Mouse (Mus musculus) macrophage (primary cell): ENCODE measurements around the gene Leng8. TPM values are rescaled to one million over a fixed set of nuclear protein-coding genes. Genes with fewer than 3 reads are reported as not detected.

ENCODE experiments used
- H3K27ac ChIP-seq: fragments of 350-480 bp; formaldehyde crosslinking; 2 replicates; pipeline ENCODE4 v1.9.0; 2021
- H3K36me3 ChIP-seq: fragments of 350-480 bp; formaldehyde crosslinking; 2 replicates; pipeline ENCODE4 v1.9.0; 2021; ENCODE audit errors: inconsistent target
- H3K4me3 ChIP-seq: fragments of 350-480 bp; formaldehyde crosslinking; 2 replicates; pipeline ENCODE4 v1.9.0; 2021; ENCODE audit errors: inconsistent target
- H3K79me2 ChIP-seq: fragments of 350-480 bp; formaldehyde crosslinking; 2 replicates; pipeline ENCODE4 v1.9.0; 2021; ENCODE audit errors: inconsistent target
- WGBS: methylation state at CpG from one replicate; pipeline ENCODE4 v1.1.7; 2026; ENCODE audit warnings: inconsistent platforms; ENCODE audit not compliant: missing documents; 5-methylcytosine and 5-hydroxymethylcytosine counted together
- polyA plus RNA-seq: library from polyadenylated mRNA; stranded (reverse); fragments of 250-400 nt; gene quantifications from 3 replicates; pipeline ENCODE4 v1.2.4, GENCODE M21; 2018; ENCODE audit warnings: inconsistent platforms

Leng8 gene
- polyA plus RNA-seq, 1 experiment from 2014 or later: 21.9 TPM

DNA sequence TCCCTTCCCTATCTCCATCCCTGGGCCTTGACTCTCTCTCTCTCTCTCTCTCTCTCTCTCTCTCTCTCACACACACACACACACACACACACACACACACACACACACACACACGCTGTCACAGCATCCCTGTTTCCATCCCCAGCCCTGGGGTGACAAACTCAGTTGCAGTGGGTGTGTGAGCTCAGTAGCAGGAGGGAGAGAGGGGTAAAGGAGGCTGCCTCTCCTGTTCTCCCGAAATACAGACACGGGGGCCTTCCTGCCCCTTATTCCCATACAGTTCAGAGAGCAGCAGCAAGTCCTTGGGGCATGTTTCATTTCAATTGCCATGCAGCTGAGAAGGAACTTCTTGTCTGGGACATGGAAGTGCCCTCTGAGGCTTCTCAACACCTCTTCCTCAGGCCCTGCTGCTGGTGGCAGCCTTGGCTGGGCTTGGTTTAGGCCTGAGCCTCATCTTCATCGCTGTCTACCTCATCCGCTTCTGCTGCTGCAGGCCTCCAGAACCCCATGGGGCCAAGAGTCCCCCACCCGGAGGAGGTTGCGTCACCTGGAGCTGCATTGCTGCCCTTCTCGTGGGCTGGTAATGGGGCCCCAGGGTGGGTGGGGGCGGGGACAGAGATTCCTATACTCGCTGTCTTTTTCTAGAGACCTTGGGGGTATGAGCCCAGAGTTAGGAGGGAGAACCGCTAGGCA, 14.6 kb upstream of the Leng8 start:
- Histone ChIP-seq H3K79me2 (no peaks in the 10 kb centered on the region), H3K27ac (no peak overlapping the region), H3K4me3 (no peak overlapping the region), H3K36me3 (no peaks in the 10 kb centered on the region)
- WGBS: 66% methylated on average over 10 of the region's 11 CpGs

DNA sequence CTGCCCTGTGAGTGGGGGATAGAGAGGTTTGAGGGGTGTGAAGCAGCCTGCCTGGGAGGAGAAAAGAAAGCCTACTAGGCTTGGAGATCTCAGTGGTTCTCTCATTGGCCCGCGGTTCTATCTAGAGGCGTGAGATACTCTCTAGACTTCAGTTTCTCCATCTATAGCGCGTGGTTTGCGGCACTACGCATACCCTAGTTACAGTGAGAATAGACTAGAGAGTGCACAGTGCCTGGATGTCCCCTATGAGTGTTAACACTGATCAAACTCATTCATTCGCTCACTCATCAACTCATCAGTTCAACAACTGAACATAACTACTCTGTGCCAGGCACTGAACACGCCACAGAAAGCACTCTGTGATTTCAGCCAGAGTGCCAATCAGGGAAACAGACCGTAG, 14.1 kb upstream of the Leng8 start:
- H3K79me2 ChIP-seq: no peaks in the 10 kb centered on the region
- 88% methylated on average over 10 of the region's 10 CpGs for WGBS
- H3K36me3 ChIP-seq: no peaks in the 10 kb centered on the region
- no peak overlapping the region for H3K4me3 ChIP-seq
- H3K27ac ChIP-seq: no peak overlapping the region

DNA sequence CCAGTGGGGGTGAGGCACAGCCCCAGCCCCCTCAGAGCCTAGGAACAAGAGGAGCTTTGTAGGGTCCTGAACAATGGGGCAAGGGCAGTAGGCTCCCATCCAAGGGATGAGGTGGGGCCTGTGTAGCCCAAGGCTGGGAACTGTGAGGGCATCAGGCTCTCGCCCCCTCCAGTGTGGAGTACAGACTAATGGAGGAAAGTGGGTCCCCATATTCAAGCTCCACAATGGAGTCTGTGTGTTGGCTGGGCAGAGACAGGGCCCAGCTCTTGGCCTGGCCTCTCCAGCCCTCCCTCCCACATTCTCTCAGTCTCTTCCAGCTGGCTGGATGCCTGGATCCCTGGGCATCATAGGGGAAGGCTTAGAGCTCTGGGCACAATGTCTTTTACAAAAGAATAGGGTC, 13.1 kb upstream of the Leng8 start:
- Histone ChIP-seq H3K27ac (no peak overlapping the region), H3K36me3 (no peaks in the 10 kb centered on the region), H3K79me2 (no peaks in the 10 kb centered on the region), H3K4me3 (no peak overlapping the region)
- WGBS: 83% methylated on average over 1 of the region's 1 CpGs

DNA sequence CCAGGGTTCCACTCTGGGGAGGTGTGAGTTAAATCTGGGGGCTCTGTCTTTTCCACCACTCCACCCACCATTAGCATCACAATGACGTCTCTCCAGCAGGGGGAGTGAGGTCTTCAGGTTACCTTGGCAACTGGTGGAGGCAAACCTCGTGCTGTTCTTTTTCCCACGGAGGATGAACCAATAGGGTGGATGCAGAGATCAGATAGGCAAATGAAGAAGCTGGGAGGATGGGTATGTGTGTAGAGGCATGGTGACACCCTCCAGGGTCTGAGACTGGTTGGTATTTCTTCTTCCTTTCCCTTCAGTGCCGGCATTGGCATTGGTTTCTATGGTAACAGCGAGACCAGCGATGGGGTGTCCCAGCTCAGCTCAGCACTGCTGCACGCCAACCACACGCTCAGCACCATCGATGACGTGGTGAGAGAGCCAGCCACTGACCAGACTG, 12.5 kb upstream of the Leng8 start:
- WGBS: 18% methylated on average over 10 of the region's 10 CpGs
- Histone ChIP-seq H3K79me2 (no peaks in the 10 kb centered on the region), H3K36me3 (no peaks in the 10 kb centered on the region), H3K4me3 (no peak overlapping the region), H3K27ac (no peak overlapping the region)

DNA sequence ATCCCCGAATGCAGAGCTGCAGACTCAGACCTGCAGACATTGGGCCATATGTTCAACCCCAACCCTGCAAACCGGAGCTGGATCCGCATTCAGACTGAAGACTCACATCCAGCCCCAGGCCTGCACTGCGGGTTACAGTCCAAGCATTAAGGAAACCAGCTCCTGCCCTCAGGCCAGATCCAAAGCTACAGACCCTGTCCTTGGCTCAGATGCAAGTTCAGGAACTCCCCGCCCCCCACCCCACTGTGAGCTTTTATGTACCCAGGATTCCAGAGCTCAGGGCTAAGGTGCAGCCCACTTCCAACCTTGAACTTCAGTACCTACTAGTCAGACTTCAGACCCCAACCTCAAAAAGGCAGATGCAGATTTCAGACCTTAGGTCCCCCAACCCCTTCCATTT, 12.0 kb upstream of the Leng8 start:
- WGBS: 51% methylated on average over 4 of the region's 5 CpGs
- Histone ChIP-seq H3K36me3 (no peaks in the 10 kb centered on the region), H3K27ac (no peak overlapping the region), H3K79me2 (no peaks in the 10 kb centered on the region), H3K4me3 (no peak overlapping the region)

DNA sequence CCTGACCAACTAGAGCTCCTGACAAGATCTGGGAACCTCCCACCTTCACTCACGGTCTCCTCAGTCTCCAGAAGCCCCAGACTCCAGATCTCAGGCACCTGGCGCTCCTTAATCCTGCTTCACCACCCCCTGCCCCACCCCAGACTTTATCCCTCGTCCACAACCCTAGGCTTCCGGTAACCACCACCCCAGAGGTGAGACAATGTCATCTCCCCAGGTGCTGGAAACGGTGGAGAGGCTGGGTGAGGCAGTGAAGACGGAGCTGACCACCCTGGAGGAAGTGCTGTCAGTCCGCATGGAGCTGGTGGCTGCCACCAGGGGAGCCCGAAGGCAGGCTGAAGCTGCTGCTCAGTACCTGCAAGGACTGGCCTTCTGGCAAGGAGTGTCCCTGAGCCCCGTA, 11.5 kb upstream of the Leng8 start:
- Histone ChIP-seq H3K4me3 (no peak overlapping the region), H3K36me3 (no peaks in the 10 kb centered on the region)
- 40% methylated on average over 9 of the region's 9 CpGs for WGBS

DNA sequence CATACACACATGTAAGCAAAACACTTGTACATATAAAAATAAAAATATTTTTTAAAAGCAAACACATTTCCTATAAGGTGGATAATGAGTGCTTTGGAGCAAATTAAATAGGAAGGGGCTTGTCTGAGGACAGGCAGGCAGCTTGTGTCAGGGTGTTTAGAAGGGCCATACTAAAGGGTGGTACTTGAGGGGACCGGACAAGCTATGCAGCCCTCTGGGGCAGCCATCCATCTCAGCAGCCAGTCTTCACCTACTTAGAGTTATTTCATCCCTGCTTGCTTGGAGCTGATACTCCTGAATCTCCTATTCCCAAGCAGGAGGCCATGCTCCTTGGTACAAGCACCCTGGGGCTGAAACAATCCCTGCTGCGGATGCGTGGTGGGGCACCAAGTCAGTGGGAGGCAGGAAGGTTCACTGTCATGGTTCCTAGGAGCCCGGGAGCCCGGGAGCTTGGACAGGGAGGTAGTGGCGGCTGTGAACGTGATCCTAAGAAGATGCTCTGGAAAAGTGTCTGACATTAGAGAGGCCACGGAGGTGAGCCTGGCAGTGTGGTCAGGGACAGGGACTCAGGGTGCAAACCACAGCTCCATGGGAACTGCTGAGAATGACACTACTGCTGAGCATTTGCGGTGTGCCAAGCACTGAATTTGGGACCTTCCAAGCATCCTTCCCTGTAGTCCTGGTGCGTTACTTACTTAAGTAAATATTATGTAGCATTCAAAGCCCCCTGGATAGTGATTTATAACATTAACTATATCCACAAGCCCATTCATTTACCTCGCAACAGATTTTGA, 9.7 kb upstream of the Leng8 start:
- H3K79me2 ChIP-seq: no peaks in the 10 kb centered on the region
- H3K27ac ChIP-seq: no peak overlapping the region
- H3K36me3 ChIP-seq: no peaks in the 10 kb centered on the region
- 91% methylated on average over 11 of the region's 11 CpGs for WGBS
- H3K4me3 ChIP-seq: no peak overlapping the region

More for the DNA sequence above, 11.5 kb upstream of the Leng8 start:
- no peak overlapping the region for H3K27ac ChIP-seq
- no peaks in the 10 kb centered on the region for H3K79me2 ChIP-seq

DNA sequence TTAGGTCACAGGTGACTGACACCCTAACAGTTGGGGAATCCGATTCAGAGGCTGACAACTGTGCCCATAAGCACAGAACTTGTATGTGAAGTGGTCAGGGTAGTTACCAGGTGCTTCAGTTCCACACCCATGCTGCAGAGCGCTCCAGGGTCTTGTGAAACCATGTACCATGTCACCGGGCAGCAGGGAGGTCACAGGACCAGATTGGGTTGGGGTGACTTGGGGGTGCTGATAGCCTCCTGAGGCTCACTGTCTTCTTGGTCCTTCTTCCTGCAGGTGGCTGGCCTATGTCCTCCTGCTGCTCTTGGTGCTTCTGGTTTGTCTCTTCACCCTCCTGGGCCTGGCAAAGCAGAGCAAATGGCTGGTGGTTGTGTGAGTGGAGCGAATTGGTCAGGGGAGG, 8.9 kb upstream of the Leng8 start:
- WGBS: 84% methylated on average over 4 of the region's 4 CpGs

DNA sequence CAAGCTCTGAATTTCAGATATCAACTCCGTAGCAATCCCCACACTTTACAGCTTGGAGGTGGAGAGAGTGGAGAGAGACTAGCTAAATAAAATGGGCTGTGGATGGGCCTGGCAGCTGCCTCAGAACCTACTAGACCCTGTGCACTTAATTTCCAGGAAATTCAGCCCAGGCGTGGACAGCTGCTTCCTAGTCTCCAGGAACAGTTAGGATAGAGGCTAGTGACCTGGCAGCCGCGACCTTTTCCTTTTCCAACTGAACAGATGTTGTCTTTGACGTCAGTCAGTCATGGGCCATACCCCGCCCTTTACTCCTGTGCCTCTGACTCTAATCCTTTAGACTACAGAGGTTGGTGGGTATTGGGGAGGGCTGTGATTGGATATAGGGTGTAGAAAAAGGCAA, 8.0 kb upstream of the Leng8 start:
- Histone ChIP-seq H3K79me2 (no peaks in the 10 kb centered on the region), H3K36me3 (no peaks in the 10 kb centered on the region), H3K27ac (no peak overlapping the region), H3K4me3 (no peak overlapping the region)
- 94% methylated on average over 5 of the region's 6 CpGs for WGBS

More for the DNA sequence above, 8.9 kb upstream of the Leng8 start:
- H3K79me2 ChIP-seq: no peaks in the 10 kb centered on the region
- no peak overlapping the region for H3K4me3 ChIP-seq
- no peak overlapping the region for H3K27ac ChIP-seq
- H3K36me3 ChIP-seq: no peaks in the 10 kb centered on the region

DNA sequence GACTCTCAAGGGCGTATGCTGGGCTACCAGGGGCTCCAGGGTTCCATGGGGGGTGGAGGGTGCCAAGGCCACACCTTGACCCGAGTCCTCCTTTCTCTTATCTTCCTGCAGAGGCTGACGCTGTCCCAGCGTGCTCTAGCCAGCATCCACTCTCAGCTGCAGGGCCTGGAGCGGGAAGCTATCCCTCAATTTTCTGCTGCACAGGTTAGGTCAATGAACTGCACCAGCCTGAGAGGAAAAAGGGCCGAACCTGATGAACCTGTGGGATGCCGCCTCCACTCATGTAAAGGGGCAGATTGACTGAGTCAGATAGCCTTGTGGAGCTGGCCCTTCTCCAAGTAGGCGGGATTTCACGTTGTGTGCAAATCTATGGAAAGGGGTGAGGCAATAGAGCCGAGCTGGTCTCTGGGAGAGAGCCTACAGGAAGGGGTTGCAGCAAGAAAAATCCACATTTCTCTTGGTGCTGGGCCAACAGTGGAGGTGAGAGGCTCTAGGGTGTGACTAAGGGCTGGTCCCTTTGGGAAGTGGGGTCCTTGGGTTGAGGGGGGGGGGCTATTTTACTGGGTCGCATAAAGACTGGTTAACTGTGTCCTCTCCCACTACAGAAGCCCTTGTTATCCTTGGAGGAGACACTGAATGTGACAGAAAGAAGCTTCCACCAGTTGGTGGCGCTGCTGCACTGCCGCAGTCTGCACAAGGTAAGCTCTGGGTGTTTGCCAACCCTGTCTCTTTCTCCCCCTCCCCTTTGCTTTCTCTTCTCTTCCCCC, 6.0 kb upstream of the Leng8 start:
- WGBS: 53% methylated on average over 13 of the region's 13 CpGs
- Histone ChIP-seq H3K79me2 (peaks cover 12% of the 10 kb centered on the region; the same call in 1 of the 2 replicates), H3K36me3 (no peaks in the 10 kb centered on the region), H3K27ac (no peak overlapping the region), H3K4me3 (no peak overlapping the region)

DNA sequence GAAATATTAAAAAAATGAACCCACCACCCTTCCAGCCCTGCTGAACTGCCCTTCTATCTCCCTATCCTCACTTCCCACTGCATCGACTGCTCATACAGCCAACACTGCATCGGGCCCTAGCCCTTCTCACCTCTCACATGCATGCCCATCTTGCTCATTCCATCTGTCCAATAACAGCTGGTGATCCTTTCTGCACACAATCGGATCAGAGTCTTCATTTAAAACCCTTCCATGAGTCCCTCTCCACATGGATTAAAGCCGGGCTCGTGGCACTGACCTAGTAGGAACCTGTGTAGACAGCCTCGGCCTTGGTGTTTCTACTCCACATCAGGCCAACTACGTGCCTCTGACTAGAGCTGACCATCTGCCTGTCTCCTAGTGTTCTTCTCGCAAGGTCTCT, 4.9 kb upstream of the Leng8 start:
- 95% methylated on average over 7 of the region's 8 CpGs for WGBS
- H3K4me3 ChIP-seq: no peak overlapping the region
- H3K27ac ChIP-seq: no peak overlapping the region
- no peaks in the 10 kb centered on the region for H3K36me3 ChIP-seq
- H3K79me2 ChIP-seq: peaks cover 18% of the 10 kb centered on the region; the same call in 1 of the 2 replicates

DNA sequence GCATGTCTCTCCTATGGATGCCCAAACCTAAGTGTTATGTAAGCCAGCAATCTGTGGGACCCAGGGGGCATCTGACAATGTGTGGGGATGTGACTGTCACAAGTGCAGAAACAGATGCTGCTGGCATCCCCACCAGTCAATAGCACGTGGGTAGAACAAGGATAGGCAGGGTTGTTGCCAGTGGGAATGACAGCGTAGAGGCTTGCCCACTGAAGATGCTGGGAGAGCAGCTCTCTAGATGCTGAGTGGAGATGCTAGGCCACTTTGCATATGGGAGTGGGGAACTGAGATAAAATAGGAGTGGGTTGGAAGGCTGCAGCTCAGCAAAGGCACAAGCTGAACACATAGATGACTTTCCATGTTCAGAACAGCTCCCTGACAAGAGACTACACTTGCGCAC, 4.3 kb upstream of the Leng8 start:
- Histone ChIP-seq H3K79me2 (peaks cover 21% of the 10 kb centered on the region), H3K36me3 (no peaks in the 10 kb centered on the region), H3K4me3 (no peak overlapping the region), H3K27ac (no peak overlapping the region)
- WGBS: 94% methylated on average over 3 of the region's 3 CpGs

DNA sequence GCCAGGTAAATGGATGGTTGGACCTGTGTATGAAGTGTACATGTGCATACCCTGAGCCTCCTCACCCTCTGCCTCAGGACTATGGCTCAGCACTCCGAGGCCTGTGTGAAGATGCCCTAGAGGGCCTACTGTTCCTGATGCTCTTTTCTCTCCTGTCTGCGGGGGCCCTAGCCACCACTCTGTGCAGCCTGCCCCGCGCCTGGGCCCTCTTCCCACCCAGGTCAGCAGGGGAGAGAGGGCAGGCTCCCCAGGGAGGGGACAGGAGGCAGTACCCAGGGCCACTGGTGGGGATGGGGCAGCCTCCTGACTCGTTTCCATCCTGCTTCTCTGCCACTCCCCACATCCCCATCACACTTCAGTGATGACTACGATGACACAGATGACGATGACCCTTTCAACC, 3.8 kb upstream of the Leng8 start:
- peaks cover 25% of the 10 kb centered on the region for H3K79me2 ChIP-seq
- no peak overlapping the region for H3K27ac ChIP-seq
- H3K4me3 ChIP-seq: no peak overlapping the region
- WGBS: 88% methylated on average over 7 of the region's 7 CpGs
- no peaks in the 10 kb centered on the region for H3K36me3 ChIP-seq

DNA sequence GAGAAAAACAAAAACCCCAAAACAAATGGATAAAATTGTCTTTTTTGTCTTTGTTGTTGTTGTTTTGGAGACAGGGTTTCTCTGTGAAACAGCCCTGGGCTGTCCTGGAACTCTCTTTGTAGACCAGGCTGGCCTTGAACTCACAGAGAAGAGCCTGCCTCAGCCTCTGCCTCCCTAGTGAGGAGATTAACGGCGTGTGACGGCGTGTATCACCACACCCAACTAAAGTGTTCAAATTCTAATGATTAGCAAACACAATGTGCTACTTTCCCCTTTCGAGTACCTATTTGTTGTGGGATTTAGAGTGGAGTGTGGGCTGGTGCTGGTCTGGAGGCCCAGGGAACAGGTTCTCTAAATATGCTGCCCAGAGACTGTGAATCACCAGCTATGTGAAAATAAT, 1.9 kb upstream of the Leng8 start:
- WGBS: 98% methylated on average over 5 of the region's 5 CpGs
- H3K4me3 ChIP-seq: no peak overlapping the region
- H3K36me3 ChIP-seq: peaks cover 15% of the 10 kb centered on the region

DNA sequence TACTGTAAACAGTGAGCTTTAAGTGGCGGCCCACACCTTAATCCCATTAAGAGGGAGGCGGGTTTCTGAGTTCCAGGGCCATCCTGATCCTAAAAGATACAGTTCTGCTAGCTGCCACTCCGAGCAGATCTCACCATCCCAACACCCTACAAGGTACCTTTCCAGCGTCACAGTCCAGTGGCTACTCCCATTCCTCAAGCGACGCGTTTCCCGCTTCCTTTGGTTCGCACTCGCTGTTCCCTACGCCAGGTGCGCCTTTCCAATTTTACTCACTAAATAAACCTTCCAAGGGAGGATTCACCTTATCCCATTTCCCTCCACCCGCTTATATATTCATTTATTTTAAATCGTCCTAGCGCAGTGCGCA, 452 bp upstream of the Leng8 start:
- H3K27ac ChIP-seq: peak overlapping the region; percentile 60
- peaks cover 30% of the 10 kb centered on the region for H3K36me3 ChIP-seq
- H3K79me2 ChIP-seq: peaks cover 59% of the 10 kb centered on the region
- WGBS: 2% methylated on average over 16 of the region's 16 CpGs
- peak overlapping the region; percentile 80 for H3K4me3 ChIP-seq

More for the DNA sequence above, 1.9 kb upstream of the Leng8 start:
- no peak overlapping the region for H3K27ac ChIP-seq
- H3K79me2 ChIP-seq: peaks cover 44% of the 10 kb centered on the region
